Comparison of ENCODE assay signal across 22 mouse cellular contexts in genomic region chrX:134261191-134261590, GRCm38 (mm10). TPM values are rescaled to one million over a fixed set of nuclear protein-coding genes. Genes with fewer than 3 reads are reported as not detected.
DNase-seq lines count a peak whose midpoint lies in the region; ATAC-seq and TF ChIP-seq lines count a peak whose summit lies in the region.
"Had no signal": no experiment of that assay in that cellular context is flagged by ENCODE, and none has a peak within 500 bp of the region (broad histone marks: within the 10 kb centered on the region; RNA-seq: fewer than 3 reads in every experiment).

No protein-coding gene starts in this region.

- peaks cover 10% of the 10 kb centered on the region for H3K36me3 ChIP-seq in intestine, postnatal 0 days (ENCODE audit: control insufficient read depth, insufficient read depth)
- H3K36me3 ChIP-seq: embryonic facial prominence, embryonic 13.5 days; forebrain, embryonic 12.5 days; intestine, embryonic 15.5 days had no signal

- no peak overlapping the region for H3K27ac ChIP-seq in intestine, postnatal 0 days (ENCODE audit: low read depth, low read length)
- H3K27ac ChIP-seq: embryonic facial prominence, embryonic 13.5 days; forebrain, embryonic 12.5 days; heart, embryonic 13.5 days; intestine, embryonic 15.5 days had no signal

- DNase-seq in adrenal gland, adult 2 months: peak; percentile 45
- no peak for DNase-seq in adrenal gland, postnatal 4 days (ENCODE audit: low spot score in 2 of 2)
- peak; percentile 10 for DNase-seq in testis, postnatal 14 days (ENCODE audit: low spot score)
- no peak for DNase-seq in testis, postnatal 10 days (ENCODE audit: low spot score)
- peak; percentile 15 for DNase-seq in adrenal gland, postnatal 14 days
- no peak for DNase-seq in right cerebral cortex, postnatal 14 days
- DNase-seq: cerebellum, adult 11 months; cerebellum, adult 8-10 months; cerebellum, postnatal 25 days; gastrocnemius, postnatal 14 days; heart, postnatal 36 days; kidney, adult 2 months had no signal

- no peak overlapping the region for H3K4me3 ChIP-seq in intestine, postnatal 0 days (ENCODE audit: low read depth, low read length)
- H3K4me3 ChIP-seq: embryonic facial prominence, embryonic 13.5 days; forebrain, embryonic 12.5 days; heart, embryonic 13.5 days; intestine, embryonic 15.5 days had no signal

- no peak for ATAC-seq in intestine, postnatal 0 days
- ATAC-seq: forebrain, embryonic 16.5 days; hindbrain, embryonic 16.5 days; intestine, embryonic 15.5 days; Patski had no signal

- H3K4me2 ChIP-seq in intestine, postnatal 0 days (replicated peaks; ENCODE audit: low read depth): no peak overlapping the region
- H3K4me2 ChIP-seq: embryonic facial prominence, embryonic 13.5 days; forebrain, embryonic 12.5 days; heart, embryonic 13.5 days; intestine, embryonic 15.5 days had no signal

- H3K9ac ChIP-seq in intestine, postnatal 0 days (ENCODE audit: low read depth, low read length): no peak overlapping the region
- H3K9ac ChIP-seq: embryonic facial prominence, embryonic 13.5 days; forebrain, embryonic 12.5 days; heart, embryonic 13.5 days; intestine, embryonic 15.5 days had no signal

- TF ChIP-seq CTCF in intestine, postnatal 0 days (IDR thresholded peaks at IDR 0.05; ENCODE audit: low read depth): no peak

- no peaks in the 10 kb centered on the region for H3K27me3 ChIP-seq in intestine, postnatal 0 days (replicated peaks; ENCODE audit: control insufficient read depth, insufficient read depth, low read length)
- H3K27me3 ChIP-seq: forebrain, embryonic 12.5 days; heart, embryonic 13.5 days; intestine, embryonic 15.5 days; Patski had no signal

- H3K9me3 ChIP-seq in intestine, postnatal 0 days (ENCODE audit: control insufficient read depth): no peaks in the 10 kb centered on the region
- H3K9me3 ChIP-seq: embryonic facial prominence, embryonic 13.5 days; forebrain, embryonic 12.5 days; heart, embryonic 13.5 days; intestine, embryonic 15.5 days had no signal

- 65% methylated on average over 5 of the region's 5 CpGs for WGBS in intestine, postnatal 0 days

- no peaks in the 10 kb centered on the region for H3K4me1 ChIP-seq in intestine, postnatal 0 days (replicated peaks; ENCODE audit: control insufficient read depth, insufficient read depth, low read length)
- H3K4me1 ChIP-seq: embryonic facial prominence, embryonic 13.5 days; forebrain, embryonic 12.5 days; heart, embryonic 13.5 days; intestine, embryonic 15.5 days had no signal

RNA-seq across cellular contexts. Expression of gene Trmt2b, which starts 15.6 kb away (rescaled TPM):
- total RNA-seq in adrenal gland, adult 2 months (2021): 10 to 100 TPM; 35.7 to 48.7 TPM
- polyA plus RNA-seq in adrenal gland, adult 2 months (2012; rRNA removed): 5.2 and 6.3 TPM in 2 replicates
- 10 to 100 TPM; 28.8 to 35.6 TPM for total RNA-seq in adrenal gland, postnatal 4 days (2021)
- 41.4 and 43.2 TPM in 2 replicates for total RNA-seq in adrenal gland, postnatal 14 days (2021)
- 13.0 and 14.2 TPM in 2 replicates for polyA plus RNA-seq in intestine, postnatal 0 days (2015; fragmentation: Nextera tagmentation; extraction: Ambion mirVana)

RNA-seq across cellular contexts. Expression of gene Tmem35a, which starts 33.8 kb away (rescaled TPM):
- total RNA-seq in adrenal gland, adult 2 months (2021): 100 to 1,000 TPM; 189 to 314 TPM
- 122 and 133 TPM in 2 replicates for polyA plus RNA-seq in adrenal gland, adult 2 months (2012; rRNA removed)
- 100 to 1,000 TPM; 117 to 155 TPM for total RNA-seq in adrenal gland, postnatal 4 days (2021)
- 170 and 191 TPM in 2 replicates for total RNA-seq in adrenal gland, postnatal 14 days (2021)
- 1.9 TPM in 2 replicates for polyA plus RNA-seq in intestine, postnatal 0 days (2015; fragmentation: Nextera tagmentation; extraction: Ambion mirVana)
- total RNA-seq: granulocyte monocyte progenitor cell, adult 5-6 weeks had no signal
- polyA plus RNA-seq: Patski had no signal

RNA-seq across cellular contexts. Expression of gene Nox1, which starts 39.4 kb away (rescaled TPM):
- total RNA-seq in adrenal gland, adult 2 months (2021): under 1 TPM in 1 of 2 experiments, not detected in 1; 0.86 TPM
- polyA plus RNA-seq in adrenal gland, adult 2 months (2012; rRNA removed): not detected in 2 replicates
- total RNA-seq in adrenal gland, postnatal 4 days (2021): 1 to 10 TPM in 1 of 2 experiments, under 1 TPM in 1; 0.82 to 1.6 TPM
- 0.67 and 0.68 TPM in 2 replicates for total RNA-seq in adrenal gland, postnatal 14 days (2021)
- 0.20 and 0.46 TPM in 2 replicates for polyA plus RNA-seq in intestine, postnatal 0 days (2015; fragmentation: Nextera tagmentation; extraction: Ambion mirVana)
- total RNA-seq: granulocyte monocyte progenitor cell, adult 5-6 weeks had no signal
- polyA plus RNA-seq: hindbrain, embryonic 11.5 days had no signal

RNA-seq across cellular contexts. Expression of gene Cenpi, which starts 46.7 kb away (rescaled TPM):
- total RNA-seq in adrenal gland, adult 2 months (2021): 1 to 10 TPM; 2.2 to 3.5 TPM
- 0.25 TPM in 2 replicates for polyA plus RNA-seq in adrenal gland, adult 2 months (2012; rRNA removed)
- 10 to 100 TPM in 1 of 2 experiments, 1 to 10 TPM in 1; 9.2 to 10.3 TPM for total RNA-seq in adrenal gland, postnatal 4 days (2021)
- 7.6 TPM in 2 replicates for total RNA-seq in adrenal gland, postnatal 14 days (2021)
- 5.7 and 7.2 TPM in 2 replicates for polyA plus RNA-seq in intestine, postnatal 0 days (2015; fragmentation: Nextera tagmentation; extraction: Ambion mirVana)

Comparison
In these comparisons a context has a peak if more than half of its experiments do, and no peak if none do; other contexts are left out.
1. DNase-seq: peak in adrenal gland, adult 2 months (single experiment), testis, postnatal 14 days (single experiment) and adrenal gland, postnatal 14 days (single experiment); none in adrenal gland, postnatal 4 days (0 of 2), testis, postnatal 10 days (single experiment) and right cerebral cortex, postnatal 14 days (single experiment).